Mouse (Mus musculus): Measurements from ENCODE around the gene Psmc1. TPM values are rescaled to one million over a fixed set of nuclear protein-coding genes. Genes with fewer than 3 reads are reported as not detected.

Gene Psmc1
- polyA plus RNA-seq, 1 experiment from 2014 or later, result 206 TPM

DNA sequence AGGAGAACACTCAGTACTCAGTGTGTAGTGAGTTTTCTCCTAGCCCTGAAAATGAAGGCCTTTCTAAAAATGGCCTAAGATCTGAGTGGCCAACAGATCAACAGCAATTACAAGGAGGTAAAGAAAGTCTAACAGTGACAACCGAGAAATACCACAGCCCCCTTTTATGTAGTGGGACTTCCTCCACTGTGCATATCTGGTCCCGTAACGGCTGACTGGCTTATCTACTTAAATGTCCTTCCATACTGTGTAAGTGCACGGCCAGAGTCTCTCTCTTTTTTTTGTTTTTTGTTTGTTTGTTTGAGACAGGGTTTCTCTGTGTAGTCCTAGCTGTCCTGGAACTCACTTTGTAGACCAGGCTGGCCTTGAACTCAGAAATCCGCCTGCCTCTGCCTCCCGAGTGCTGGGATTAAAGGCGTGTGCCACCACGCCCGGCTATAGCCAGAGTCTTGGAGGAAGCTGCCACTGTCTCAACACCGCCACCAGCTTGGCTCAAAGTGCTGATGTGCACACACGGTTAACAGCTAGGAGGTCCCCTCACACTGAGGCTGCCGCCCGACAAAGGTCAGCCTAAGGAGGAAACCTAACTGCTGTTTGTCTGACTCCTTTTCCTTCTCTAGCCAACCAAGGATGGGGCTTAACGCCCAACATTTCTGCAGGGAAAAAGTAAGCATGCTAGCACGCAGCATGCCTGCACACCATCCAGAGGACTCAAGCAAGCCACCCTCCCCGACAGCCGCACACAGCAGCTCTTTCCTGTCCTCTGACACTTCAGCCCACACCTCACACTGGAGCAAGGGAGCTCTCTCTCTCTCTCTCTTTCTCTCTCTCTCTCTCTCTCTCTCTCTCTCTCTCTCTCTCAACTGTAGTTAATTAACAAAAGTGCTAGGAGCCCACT, 17.3 kb downstream of the Psmc1 start:
- Histone ChIP-seq H3K36me3 (peaks cover 66% of the 10 kb centered on the region), H3K27me3 (replicated peaks) (no peaks in the 10 kb centered on the region), H3K27ac (peak overlapping the region; percentile 51), H3K9ac (no peak overlapping the region), H3K9me3 (no peaks in the 10 kb centered on the region), H3K4me2 (no peak overlapping the region), H3K4me3 (replicated peaks) (no peak overlapping the region), H3K4me1 (no peaks in the 10 kb centered on the region)
- WGBS, result 75% methylated on average over 17 of the region's 17 CpGs
- no peak for ATAC-seq (ENCODE audit: insufficient read depth, low FRiP score, low read depth)

DNA sequence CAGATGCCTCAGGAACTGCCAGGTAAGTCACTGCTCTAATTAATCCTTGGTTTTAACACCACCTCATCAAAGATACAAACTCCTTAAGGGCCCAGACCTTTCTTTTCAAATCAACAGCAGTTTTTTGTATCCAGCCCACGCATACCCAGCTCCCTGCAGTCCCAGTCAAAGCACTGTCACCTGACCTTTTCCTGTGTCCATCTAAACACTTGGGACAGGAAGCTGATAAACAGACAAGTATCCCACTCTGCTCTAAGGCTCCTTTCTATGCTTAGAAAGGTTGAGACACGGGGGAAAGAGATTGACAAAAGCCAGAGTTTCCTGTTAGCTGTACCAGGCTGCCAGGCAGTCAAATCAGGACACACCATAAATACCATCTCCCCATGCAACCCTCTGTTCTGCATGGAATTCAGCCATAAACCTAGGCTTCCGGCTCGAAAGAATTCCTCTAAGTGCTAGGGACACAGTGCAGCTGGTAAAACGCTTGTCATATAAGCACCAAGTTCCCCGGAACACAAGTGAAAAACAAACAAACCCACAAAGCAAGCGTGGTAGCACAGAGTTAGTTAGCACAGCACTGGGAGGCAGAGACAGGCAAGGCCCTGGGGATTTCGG, 18.0 kb downstream of the Psmc1 start:
- no peak for ATAC-seq (ENCODE audit: insufficient read depth, low FRiP score, low read depth)

DNA sequence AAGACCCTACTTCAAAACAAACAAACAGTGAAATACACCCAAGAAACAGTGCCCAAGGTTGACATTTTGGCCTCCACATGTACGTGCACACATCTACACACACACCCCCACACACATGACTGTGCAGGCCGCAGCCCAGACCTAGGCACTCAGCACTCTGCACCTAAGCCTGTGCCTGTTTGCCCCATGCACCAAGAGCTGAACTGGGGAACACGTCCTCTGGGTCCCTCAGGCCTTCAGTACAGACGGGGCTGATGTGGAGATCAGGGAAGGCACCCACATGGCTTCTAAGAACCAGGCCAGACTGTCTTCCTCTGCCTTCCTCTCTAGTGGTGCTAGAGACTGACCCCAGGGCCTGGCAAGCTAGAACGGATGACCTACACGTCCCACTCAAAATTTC, 18.6 kb downstream of the Psmc1 start:
- ATAC-seq (ENCODE audit: insufficient read depth, low FRiP score, low read depth), result no peak

More for the DNA sequence above, 18.0 kb downstream of the Psmc1 start:
- H3K27ac ChIP-seq, result peak overlapping the region; percentile 51; the same call in 1 of the 2 replicates
- H3K9me3 ChIP-seq, result no peaks in the 10 kb centered on the region
- WGBS, result 46% methylated on average over 8 of the region's 8 CpGs
- H3K4me2 ChIP-seq, result no peak overlapping the region
- H3K27me3 ChIP-seq (replicated peaks), result no peaks in the 10 kb centered on the region
- H3K9ac ChIP-seq, result no peak overlapping the region
- no peak overlapping the region for H3K4me3 ChIP-seq (replicated peaks)
- peaks cover 66% of the 10 kb centered on the region for H3K36me3 ChIP-seq
- no peaks in the 10 kb centered on the region for H3K4me1 ChIP-seq

DNA sequence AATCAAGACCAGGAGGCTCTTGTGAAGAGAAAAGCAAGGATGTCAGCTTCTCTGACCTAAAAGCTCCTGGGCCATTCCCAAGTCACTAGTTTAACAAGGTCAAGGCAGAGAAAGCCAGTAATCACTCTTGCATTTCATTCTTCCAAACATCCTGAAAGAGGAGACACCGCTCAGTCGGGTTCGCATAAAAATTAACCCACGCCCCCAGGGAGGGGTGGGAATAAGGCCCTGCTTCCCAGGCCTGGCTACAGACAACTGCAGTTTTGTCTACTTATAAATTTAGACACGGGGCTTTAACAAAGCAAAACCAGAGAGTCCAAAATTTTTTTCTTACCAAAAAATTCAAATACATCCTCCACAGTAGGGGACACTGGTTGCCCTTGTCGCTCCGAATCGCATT, 19.0 kb downstream of the Psmc1 start:
- Histone ChIP-seq H3K4me2 (no peak overlapping the region), H3K27ac (peak overlapping the region; percentile 11; the same call in 1 of the 2 replicates), H3K4me1 (no peaks in the 10 kb centered on the region), H3K9me3 (no peaks in the 10 kb centered on the region), H3K27me3 (replicated peaks) (no peaks in the 10 kb centered on the region), H3K9ac (no peak overlapping the region), H3K4me3 (replicated peaks) (no peak overlapping the region), H3K36me3 (peaks cover 66% of the 10 kb centered on the region)
- no peak for ATAC-seq (ENCODE audit: insufficient read depth, low FRiP score, low read depth)
- 75% methylated on average over 8 of the region's 8 CpGs for WGBS

More for the DNA sequence above, 18.6 kb downstream of the Psmc1 start:
- Histone ChIP-seq H3K4me1 (no peaks in the 10 kb centered on the region), H3K9ac (no peak overlapping the region), H3K4me3 (replicated peaks) (no peak overlapping the region), H3K27me3 (replicated peaks) (no peaks in the 10 kb centered on the region), H3K4me2 (no peak overlapping the region), H3K9me3 (no peaks in the 10 kb centered on the region), H3K36me3 (peaks cover 66% of the 10 kb centered on the region), H3K27ac (peak overlapping the region; percentile 11; the same call in 1 of the 2 replicates)
- 62% methylated on average over 6 of the region's 6 CpGs for WGBS

DNA sequence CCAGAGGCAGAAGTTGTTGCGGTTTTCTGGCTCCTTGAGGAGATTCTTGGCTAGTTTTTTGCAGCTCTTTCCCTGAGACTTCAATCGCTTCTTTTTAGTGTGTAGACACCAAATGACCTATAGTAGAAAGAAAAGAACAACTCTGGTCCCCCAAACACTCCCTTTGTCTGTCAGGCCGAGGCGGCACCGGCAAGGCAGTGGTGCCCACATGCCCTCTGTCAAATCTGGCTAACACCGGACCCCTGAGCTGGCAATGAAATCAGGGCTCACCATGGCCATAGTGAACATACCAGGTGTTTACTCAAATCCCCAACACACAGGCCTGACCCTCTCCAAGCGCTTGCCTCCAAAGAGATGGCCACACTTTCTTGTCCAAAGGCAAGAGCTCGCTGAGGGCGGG, 21.2 kb downstream of the Psmc1 start:
- no peak overlapping the region for H3K4me3 ChIP-seq (replicated peaks)
- no peaks in the 10 kb centered on the region for H3K9me3 ChIP-seq
- H3K27me3 ChIP-seq (replicated peaks), result no peaks in the 10 kb centered on the region
- H3K27ac ChIP-seq, result no peak overlapping the region
- ATAC-seq (ENCODE audit: insufficient read depth, low FRiP score, low read depth), result no peak
- no peak overlapping the region for H3K9ac ChIP-seq
- H3K36me3 ChIP-seq, result peaks cover 47% of the 10 kb centered on the region
- no peaks in the 10 kb centered on the region for H3K4me1 ChIP-seq
- H3K4me2 ChIP-seq, result no peak overlapping the region
- 93% methylated on average over 9 of the region's 9 CpGs for whole genome bisulfite sequencing

DNA sequence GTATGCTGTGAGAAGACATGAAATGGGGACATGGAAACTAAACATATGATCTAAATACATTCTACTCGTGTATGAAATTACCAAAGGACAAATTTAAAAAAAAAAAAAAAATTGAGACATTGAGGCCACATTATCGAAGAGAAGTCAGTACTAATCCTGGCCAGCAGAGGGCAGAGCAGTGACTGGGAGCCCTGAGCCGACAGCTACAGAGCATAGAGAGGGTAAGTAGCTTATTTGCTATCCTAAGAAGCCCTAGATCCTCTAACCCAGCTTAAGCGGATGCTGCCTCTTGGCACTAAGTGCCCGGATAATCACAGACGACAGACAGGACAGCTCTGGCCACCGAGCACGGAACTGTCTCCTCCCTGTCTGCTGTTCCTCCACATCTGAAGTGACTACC, 21.7 kb downstream of the Psmc1 start:
- no peaks in the 10 kb centered on the region for H3K27me3 ChIP-seq (replicated peaks)
- H3K9ac ChIP-seq, result no peak overlapping the region
- H3K4me2 ChIP-seq, result no peak overlapping the region
- 51% methylated on average over 8 of the region's 8 CpGs for WGBS
- no peaks in the 10 kb centered on the region for H3K9me3 ChIP-seq
- no peaks in the 10 kb centered on the region for H3K4me1 ChIP-seq
- H3K36me3 ChIP-seq, result peaks cover 47% of the 10 kb centered on the region
- H3K27ac ChIP-seq, result no peak overlapping the region
- ATAC-seq (ENCODE audit: insufficient read depth, low FRiP score, low read depth), result no peak
- H3K4me3 ChIP-seq (replicated peaks), result no peak overlapping the region

DNA sequence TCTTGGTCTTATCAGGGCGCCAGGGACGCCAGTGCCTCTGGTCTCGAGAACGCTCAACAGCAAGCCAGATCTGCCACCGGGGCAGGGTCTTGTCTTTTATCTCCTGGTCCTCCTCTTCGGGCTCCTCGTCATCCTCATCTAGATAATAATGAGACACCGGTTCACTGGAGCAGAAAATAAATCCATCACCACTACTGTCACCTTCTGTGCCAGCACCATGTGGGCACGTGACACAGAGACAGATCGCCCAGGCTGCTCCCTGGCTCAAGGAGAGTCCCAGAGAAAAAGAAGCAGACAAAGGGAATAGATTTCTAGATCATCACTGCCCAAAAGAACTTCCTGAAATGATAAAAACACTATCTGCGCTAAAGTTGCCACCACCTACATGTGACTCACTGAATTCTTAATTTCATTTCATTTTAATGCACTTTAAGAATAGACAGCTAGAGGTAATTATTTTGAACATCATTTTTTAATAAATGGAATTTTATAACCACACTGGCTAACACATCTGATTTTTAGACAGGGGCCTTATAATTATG, 24.5 kb downstream of the Psmc1 start:
- Histone ChIP-seq H3K4me3 (replicated peaks) (no peak overlapping the region), H3K9ac (no peak overlapping the region), H3K36me3 (peaks cover 57% of the 10 kb centered on the region), H3K27me3 (replicated peaks) (no peaks in the 10 kb centered on the region), H3K4me1 (no peaks in the 10 kb centered on the region), H3K27ac (no peak overlapping the region), H3K4me2 (no peak overlapping the region), H3K9me3 (no peaks in the 10 kb centered on the region)
- 87% methylated on average over 11 of the region's 11 CpGs for WGBS
- ATAC-seq (ENCODE audit: insufficient read depth, low FRiP score, low read depth), result no peak

DNA sequence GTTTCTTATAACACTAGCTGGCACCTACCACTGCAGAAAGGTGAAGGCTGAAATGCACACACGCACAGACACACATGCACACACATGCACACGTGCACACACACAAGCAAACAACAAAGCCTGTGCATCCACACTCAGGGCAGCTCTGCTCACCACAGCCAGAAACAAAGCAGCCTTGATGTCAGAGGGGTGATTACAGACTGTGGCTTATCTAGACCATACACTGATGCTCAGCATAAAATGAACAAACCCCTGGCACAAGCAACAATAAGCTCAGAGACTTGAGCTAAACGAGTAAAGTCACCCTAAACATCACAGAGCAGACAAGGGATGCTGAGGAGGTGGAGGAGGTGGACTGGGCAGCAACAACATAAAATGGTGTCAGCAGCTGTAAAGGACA, 25.2 kb downstream of the Psmc1 start:
- WGBS, result 76% methylated on average over 3 of the region's 3 CpGs
- Histone ChIP-seq H3K4me2 (no peak overlapping the region), H3K9me3 (no peaks in the 10 kb centered on the region), H3K36me3 (peaks cover 57% of the 10 kb centered on the region), H3K9ac (no peak overlapping the region), H3K27ac (no peak overlapping the region), H3K27me3 (replicated peaks) (no peaks in the 10 kb centered on the region), H3K4me3 (replicated peaks) (no peak overlapping the region), H3K4me1 (no peaks in the 10 kb centered on the region)
- ATAC-seq (ENCODE audit: insufficient read depth, low FRiP score, low read depth), result no peak

DNA sequence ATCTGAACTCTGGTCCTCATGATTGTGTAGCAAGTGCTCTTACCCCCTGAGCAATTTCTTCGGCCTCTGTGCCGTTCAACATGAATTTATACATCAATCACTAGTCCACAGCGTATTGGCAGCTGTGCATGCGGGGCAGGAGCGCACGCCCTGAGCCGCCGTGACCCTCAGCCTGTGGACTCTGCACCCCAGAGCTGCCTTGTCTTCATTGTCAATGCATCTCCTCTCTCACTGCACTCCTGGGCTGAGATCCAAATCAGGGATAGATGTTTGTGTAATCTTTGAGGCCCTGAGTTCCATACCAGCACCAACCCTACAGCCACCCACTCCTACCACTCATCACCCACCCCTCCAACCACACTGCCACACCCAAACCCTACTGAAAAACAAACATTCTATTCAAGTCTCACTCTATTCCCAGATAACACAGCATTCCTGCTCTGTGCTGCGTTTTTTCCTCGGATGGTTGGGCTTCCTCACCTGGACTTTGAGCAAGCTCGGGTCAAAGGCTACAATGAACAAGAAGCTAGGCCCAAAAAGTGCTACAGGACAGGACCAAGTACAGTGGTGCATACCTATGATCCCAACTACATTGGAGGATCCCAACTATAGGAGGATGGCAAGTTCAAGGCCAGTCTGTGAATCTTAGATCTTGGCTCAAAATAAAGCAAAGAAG, 33.0 kb downstream of the Psmc1 start:
- no peak overlapping the region for H3K4me3 ChIP-seq (replicated peaks)
- no peak overlapping the region for H3K9ac ChIP-seq
- H3K9me3 ChIP-seq, result no peaks in the 10 kb centered on the region
- H3K36me3 ChIP-seq, result peaks cover 48% of the 10 kb centered on the region
- no peaks in the 10 kb centered on the region for H3K27me3 ChIP-seq (replicated peaks)
- H3K4me2 ChIP-seq, result no peak overlapping the region
- H3K4me1 ChIP-seq, result no peaks in the 10 kb centered on the region
- 86% methylated on average over 11 of the region's 11 CpGs for WGBS
- H3K27ac ChIP-seq, result no peak overlapping the region
- ATAC-seq (ENCODE audit: insufficient read depth, low FRiP score, low read depth), result peak; percentile 35; the same call in 1 of the 2 replicates

DNA sequence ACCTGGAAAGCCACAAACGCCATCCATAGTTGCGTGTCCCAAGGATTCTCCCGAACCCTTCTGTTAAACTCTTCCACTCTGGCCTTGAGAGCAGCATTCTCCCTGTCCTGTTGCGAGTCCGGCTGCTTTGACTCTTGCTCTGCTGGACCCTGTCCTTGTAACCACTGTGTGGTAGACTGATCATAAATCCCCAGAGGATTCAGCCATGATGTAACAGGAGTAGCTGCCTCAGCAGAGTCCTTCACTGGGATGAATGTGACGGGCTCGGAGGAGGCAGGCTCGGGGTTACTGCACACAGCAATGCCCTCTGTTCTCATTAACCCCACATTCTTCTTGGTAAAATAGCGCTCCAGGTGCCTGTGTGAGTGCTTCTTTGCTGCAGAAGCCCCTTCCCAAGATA, 33.8 kb downstream of the Psmc1 start:
- no peak overlapping the region for H3K27ac ChIP-seq
- no peak overlapping the region for H3K9ac ChIP-seq
- no peak overlapping the region for H3K4me3 ChIP-seq (replicated peaks)
- H3K9me3 ChIP-seq, result no peaks in the 10 kb centered on the region
- H3K4me2 ChIP-seq, result no peak overlapping the region
- peaks cover 45% of the 10 kb centered on the region for H3K36me3 ChIP-seq
- ATAC-seq (ENCODE audit: insufficient read depth, low FRiP score, low read depth), result no peak
- no peaks in the 10 kb centered on the region for H3K27me3 ChIP-seq (replicated peaks)
- H3K4me1 ChIP-seq, result no peaks in the 10 kb centered on the region
- 92% methylated on average over 9 of the region's 9 CpGs for WGBS

DNA sequence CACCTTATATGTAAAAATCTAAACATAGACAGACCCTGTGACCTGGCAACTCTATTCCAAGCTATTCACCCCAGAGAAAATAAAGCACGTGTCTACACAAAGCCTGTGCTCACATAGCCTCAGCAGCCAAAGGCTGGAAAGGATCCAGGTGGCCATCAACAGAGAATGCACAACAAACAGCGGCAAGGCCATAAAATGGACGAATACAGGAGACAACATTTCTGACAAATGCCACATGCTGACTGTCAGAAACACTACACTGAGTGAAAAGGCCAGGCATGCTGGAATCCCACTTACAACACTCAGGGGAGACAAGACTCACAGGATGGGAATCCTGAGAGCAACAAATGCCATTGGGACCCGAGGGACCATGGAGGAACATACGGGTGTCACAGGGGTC, 34.3 kb downstream of the Psmc1 start:
- ATAC-seq (ENCODE audit: insufficient read depth, low FRiP score, low read depth), result no peak

DNA sequence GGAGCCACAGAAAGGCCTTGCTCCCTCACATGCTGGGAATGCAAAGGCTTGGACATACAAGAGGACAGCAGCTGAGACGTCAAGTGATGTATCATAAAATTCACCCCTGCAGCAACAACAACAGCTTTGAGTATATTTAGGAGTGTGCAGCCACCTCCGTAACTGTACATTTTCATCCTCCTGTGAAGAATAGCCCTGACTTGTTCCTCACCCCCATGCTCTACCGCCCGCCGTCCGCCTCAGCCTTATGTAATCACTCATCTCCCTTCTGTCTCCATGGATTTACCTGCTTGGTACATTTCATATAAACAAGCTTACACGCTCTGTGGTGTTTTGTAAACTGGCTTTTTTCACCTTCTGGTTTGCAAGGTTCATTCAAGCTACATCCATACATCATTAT, 42.5 kb downstream of the Psmc1 start:
- Histone ChIP-seq H3K4me1 (no peaks in the 10 kb centered on the region), H3K9me3 (no peaks in the 10 kb centered on the region), H3K36me3 (peaks cover 13% of the 10 kb centered on the region), H3K9ac (no peak overlapping the region), H3K27ac (no peak overlapping the region), H3K27me3 (replicated peaks) (no peaks in the 10 kb centered on the region), H3K4me3 (replicated peaks) (no peak overlapping the region), H3K4me2 (no peak overlapping the region)
- ATAC-seq (ENCODE audit: insufficient read depth, low FRiP score, low read depth), result no peak
- 82% methylated on average over 7 of the region's 7 CpGs for WGBS

More for the DNA sequence above, 34.3 kb downstream of the Psmc1 start:
- no peak overlapping the region for H3K27ac ChIP-seq
- H3K9ac ChIP-seq, result no peak overlapping the region
- no peaks in the 10 kb centered on the region for H3K4me1 ChIP-seq
- no peaks in the 10 kb centered on the region for H3K27me3 ChIP-seq (replicated peaks)
- no peak overlapping the region for H3K4me2 ChIP-seq
- no peaks in the 10 kb centered on the region for H3K9me3 ChIP-seq
- H3K36me3 ChIP-seq, result peaks cover 43% of the 10 kb centered on the region
- no peak overlapping the region for H3K4me3 ChIP-seq (replicated peaks)
- WGBS, result 77% methylated on average over 5 of the region's 5 CpGs

Measured in stomach, embryonic 15.5 days (tissue).